Mouse (Mus musculus): ENCODE measurements around the gene B230219D22Rik.
A peak's percentile ranks its signal among the peaks of the same experiment; 100 is the strongest.
"Not testable (repeated sequence)": the region's sequence is repeated elsewhere in the genome, so short reads cannot be mapped to it uniquely, and the experiment has no call there.

Gene B230219D22Rik

DNA sequence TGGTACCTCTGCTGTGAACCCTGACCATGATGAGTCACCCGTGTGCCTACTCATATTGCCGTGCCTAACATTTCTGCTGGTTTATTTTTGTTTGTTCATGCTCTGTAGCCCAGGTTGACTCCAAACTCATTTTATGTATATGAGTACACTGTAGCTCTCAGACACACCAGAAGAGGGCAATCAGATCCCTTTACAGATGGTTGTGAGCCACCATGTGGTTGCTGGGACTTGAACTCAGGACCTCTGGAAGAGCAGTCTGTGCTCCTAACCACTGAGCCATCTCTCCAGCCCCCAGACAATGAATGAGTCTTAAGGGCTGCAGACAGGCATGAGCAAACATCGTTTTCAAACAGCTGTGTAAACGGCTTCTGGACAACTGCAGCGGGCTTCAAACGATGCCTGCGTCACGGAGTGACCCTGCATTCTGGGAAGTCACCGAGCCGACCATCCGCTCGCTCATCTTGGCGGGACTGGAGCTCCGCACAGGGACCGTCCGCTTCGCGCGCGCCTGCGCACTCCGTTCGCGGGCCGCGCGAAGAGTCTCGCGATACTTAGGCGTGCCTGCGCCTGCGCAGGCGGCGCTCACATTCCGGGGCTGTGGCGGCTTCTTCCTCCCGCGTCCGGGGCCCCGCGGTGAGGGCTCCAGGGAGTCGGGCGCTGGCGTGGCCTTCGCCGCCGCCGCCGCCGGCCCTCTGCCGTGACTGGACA lies at the start of gene B230219D22Rik:
Gene B230219D22Rik, plus strand, starts transcription at position 590 of the 708 bp plus-strand sequence.
- peak; percentile 88 for DNase-seq (ENCODE audit: low read depth, low spot score)

DNA sequence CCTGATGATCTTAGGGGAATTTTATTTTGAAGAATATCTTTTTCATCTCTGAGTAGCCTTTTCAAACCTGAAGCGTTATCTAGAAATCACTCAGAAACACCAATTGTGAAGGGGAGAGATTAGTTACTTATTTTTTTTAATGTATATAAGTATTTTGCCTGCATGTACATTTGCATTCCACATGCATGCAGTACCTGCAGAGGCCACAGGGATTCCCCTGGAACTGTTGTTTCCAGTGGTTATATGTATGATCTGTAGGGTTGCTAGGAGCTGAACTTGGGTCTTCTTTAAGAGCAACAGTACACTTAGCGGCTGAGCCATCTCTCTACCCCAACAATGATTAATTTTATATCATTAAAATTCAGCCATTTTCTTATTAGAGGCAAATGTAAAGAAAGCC lies 48.4 kb upstream of the B230219D22Rik start:
- no peak for DNase-seq (ENCODE audit: low read depth, low spot score)

DNA sequence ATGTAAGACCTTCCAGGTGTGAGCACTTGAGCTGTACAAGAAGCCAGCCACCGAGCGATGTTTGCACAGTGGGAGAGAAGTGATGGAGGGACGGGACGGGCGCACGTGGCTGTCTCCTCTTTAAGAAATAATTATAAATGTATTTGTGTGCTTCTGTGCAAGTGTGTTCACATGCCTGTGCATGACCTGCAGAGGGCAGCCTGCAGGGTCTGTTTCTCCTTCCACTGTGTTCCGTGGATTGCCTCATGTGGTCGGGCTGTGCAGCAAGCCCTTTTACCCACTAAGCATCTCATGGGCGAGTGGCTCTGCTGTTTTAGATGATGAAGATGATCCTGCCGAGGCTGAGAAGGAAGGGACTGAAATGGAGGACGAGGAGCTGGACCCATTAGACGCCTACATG lies 42.8 kb upstream of the B230219D22Rik start:
- DNase-seq (ENCODE audit: low read depth, low spot score), result no peak

GRCm38 (mm10) chr13:55650980-55651379 lies 41.9 kb upstream of the B230219D22Rik start:
- no peak for DNase-seq (ENCODE audit: low read depth, low spot score)

DNA sequence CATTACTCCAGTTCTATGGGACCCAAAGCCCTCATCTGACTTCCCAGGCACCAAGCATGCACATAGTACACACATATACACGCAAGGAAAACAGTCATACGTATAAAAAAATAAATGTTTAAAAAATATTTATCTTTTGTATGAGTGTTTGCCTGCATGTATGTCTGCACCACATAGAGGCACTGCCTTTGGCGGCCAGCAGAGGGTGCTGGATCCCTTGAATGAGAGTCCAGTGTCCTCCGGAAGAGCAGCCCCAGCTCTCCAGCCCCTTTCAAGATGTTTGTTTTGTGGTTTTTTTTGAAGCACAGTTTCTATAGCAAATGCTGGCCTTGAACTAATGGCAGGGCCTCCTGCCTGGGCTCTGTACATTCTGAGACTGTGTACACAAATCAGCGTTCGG lies 24.4 kb upstream of the B230219D22Rik start:
- DNase-seq (ENCODE audit: low read depth, low spot score), result peak; percentile 16

DNA sequence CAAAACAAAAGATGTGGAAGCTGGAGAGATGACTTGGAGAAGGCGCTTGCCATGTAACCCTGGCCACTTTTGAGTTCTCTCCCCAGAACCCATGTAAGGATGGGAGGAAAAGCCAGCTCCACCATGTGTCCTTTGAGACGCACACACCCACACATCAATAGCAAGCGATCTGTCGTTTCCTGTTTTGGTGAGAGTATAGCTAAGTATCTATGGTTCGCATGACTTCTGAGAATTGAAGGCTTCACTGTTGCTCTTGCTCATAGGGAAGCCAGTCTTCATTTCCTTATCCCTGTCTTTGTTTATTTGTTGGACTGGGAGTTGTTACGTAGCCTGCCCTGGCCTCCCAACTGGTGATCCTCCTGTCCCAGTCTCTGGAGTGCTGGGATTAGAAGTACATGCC lies 20.2 kb upstream of the B230219D22Rik start:
- DNase-seq (ENCODE audit: low read depth, low spot score), result no peak

GRCm38 (mm10) chr13:55677364-55677763 lies 15.6 kb upstream of the B230219D22Rik start:
- no peak for DNase-seq (ENCODE audit: low read depth, low spot score)

DNA sequence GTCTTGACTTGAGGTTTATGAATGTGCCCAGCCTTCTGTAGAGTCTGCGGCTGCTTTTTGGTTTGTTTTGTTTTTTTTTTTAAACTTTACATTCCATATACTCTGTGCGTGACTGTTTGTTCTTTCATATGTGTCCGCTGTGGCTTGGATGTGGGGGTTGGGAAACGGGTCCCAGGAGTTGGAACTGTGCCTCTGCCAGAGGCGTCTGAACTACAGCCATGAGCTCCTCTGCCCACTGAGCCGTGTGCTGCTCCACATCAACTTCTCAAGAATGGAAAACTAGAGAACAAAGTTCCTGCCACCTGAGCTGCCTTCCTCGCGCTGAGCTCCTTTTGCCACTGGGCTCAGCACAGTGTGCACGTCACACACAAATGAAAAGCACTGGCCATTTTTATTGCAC lies 10.7 kb upstream of the B230219D22Rik start:
- no peak for DNase-seq (ENCODE audit: low read depth, low spot score)

- DNase-seq (ENCODE audit: low read depth, low spot score), result no peak
Observed at GRCm38 (mm10) chr13:55683581-55683980, 9.3 kb upstream of the B230219D22Rik start.

DNA sequence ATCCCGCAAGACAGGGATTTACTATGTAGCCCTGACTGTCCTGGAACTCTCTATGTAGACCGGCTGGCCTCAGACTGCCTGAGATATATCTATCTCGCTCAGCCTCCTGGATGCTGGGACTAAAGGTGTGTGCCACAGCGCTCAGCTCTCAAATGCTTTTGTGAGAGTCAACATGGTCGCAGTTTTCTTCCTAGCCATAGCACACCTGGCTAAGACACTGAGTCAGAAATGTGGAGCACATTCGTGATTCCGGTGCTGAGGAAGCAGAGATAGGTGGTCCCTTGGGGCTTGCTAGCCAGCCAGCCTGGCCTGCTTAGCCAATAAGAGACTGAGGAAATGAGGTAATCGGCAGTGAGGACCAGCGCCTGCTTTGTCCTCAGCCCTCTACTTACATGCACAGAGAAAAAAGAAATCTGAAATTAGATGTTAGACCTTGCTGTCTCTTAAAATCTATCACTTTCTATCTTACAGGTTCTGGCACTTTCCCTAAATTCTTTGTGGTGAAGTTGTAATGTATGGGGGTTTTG lies 6.8 kb upstream of the B230219D22Rik start:
- DNase-seq (ENCODE audit: low read depth, low spot score), result no peak

DNA sequence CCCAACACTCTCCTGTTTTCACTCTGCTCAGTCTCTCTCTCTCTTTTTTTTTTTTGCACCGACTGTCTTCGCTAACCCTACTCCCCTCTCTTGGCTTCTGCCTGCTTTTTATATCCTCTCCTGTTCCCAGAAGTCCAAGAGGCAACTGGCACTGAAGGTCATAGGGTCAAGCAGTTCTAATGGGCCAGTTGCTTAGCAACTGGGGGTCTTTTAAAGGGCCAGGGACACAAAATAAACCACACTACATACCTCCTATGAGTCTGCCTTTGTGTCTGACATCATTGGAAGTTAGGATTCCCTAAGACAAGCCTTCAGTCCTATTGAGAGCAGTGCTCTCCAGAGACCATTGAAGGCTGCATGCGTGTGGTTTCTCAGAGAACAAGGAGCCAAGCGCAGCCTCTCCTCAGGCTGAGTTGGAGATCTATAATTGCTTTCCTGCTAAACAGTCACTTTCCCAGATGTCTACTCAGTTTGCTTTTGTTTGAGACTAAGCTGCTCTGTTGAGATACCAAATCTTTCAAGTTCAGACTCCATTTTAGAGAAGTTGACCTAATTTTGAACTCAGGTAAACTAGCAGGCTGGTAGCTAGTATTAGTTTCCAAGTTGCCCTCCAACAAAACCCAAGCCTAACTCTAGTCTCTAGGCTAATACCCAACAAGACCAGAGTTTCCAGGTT lies 4.9 kb upstream of the B230219D22Rik start:
- DNase-seq (ENCODE audit: low read depth, low spot score), result no peak

GRCm38 (mm10) chr13:55693243-55693721 lies 358 bp downstream of the B230219D22Rik start:
- DNase-seq (ENCODE audit: low read depth, low spot score), result no peak

DNA sequence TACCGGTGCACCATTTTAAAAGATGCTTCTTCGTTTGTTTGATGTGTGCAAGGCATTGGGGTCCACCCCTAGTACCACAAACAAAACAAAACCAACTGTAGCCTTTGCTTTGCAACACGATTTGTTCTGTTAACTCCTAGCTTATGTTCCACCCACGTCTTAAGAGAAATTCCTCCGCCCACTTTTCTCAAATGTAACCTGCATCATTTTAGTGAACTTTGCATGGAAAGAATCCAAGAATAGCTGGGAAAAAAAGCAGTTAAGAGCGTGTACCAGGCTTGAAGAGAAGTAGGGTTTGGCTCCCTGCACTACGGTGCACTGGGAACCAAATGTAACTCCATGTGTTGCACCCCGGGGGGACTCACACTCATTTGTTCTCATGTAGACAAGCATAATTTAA lies 1.2 kb downstream of the B230219D22Rik start:
- no peak for DNase-seq (ENCODE audit: low read depth, low spot score)

DNA sequence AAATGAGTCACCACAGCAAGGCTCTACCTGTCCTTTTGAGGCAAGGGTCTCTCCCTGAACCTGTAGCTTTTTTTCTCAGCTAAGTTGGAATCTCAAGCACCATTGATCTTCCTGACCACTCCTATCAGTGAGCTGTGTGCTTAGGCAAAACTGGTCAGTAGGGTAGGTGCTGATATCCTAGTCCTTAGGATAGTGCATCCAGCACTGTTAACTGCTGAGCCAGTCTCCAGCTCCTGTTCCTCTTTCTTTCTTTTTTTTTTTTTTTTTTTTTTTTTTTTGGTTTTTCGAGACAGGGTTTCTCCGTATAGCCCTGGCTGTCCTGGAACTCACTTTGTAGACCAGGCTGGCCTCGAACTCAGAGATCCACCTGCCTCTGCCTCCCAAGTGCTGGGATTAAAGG lies 3.1 kb downstream of the B230219D22Rik start:
- not testable (repeated sequence) for DNase-seq (ENCODE audit: low read depth, low spot score)

- DNase-seq (ENCODE audit: low read depth, low spot score), result no peak
Observed at GRCm38 (mm10) chr13:55704301-55704700, 11.4 kb downstream of the B230219D22Rik start.

DNA sequence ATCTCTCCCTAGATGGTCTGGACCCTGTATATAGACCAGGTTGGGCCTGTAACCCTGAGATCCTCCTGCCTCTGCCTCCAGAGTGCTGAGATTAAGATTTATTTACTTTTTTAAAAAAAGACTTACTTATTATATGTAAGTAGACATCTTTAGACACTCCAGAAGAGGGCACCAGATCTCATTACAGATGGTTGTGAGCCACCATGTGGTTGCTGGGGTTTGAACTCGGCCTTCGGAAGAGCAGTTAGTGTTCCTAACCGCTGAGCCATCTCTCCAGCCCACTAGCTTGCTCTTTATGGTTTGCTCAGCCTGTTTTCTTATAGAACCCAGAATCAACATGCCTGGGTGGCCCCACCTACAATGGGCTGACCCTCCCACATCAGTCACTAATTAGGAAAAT lies 19.9 kb downstream of the B230219D22Rik start:
- DNase-seq (ENCODE audit: low read depth, low spot score), result no peak

DNA sequence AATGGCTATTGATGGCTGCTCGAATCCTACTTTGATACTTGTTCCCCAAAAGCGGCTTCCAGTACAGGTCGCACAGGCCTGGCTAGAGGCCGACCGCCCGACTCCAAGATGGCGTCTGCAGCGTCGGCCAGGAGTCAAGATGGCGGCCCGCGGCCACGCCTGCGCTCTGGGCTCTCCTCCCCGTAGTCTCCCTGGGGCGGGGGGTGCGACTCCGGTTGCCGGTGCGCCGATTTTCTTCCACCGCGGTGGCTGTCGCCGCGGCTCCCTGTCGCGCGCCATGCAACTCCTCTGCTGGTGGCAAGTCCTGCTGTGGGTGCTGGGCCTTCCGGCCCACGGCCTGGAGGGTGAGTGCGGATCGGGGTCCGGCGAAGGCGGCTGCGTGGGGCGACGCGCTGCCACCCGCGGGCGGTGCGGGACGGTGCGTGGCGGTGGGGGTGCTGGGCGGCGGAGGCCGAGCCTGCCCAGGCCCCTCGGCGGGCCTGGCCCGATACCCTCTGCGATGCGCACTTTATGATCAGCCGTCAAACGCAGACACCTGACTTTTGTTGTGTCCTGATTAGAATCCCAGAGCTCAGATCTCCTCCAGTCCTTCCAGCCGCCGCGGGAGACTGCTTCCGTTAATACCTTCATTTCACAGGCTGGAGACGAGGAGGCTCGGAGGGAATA lies 21.7 kb downstream of the B230219D22Rik start, which contains the start of gene Txndc15:
Gene Txndc15, plus strand, starts transcription at position 150 of the 666 bp plus-strand sequence.
- peak; percentile 79 for DNase-seq (ENCODE audit: low read depth, low spot score)

- no peak for DNase-seq (ENCODE audit: low read depth, low spot score)
Observed at GRCm38 (mm10) chr13:55715167-55715512, 22.2 kb downstream of the B230219D22Rik start.

DNA sequence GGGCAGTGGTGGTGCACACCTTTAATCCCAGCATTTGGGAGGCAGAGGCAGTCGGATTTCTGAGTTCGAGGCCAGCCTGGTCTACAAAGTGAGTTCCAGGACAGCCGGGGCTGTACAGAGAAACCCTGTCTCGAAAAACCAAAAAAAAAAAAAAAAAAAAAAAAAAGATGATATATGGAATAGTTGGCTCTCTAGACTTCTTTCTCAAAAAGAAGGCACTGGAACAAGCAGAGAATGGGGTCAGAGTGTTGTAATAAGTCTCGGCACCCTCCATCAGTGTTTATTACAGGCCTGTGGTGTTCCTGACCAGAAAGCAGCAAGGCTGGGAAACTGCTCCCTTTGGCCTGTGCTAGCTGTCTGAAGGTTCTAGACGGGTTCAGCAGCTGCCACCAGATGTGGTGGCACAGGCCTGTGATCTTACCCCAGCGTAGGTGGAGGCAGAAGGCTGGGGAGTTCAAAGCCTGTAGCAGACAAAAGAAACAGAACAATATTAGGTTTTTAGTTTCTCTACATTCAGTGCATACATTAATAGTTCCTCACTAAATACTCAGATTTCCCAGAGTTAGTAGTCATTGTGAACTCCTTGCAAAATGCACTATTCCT lies 23.1 kb downstream of the B230219D22Rik start:
- no peak for DNase-seq (ENCODE audit: low read depth, low spot score)

GRCm38 (mm10) chr13:55721516-55721915 lies 28.6 kb downstream of the B230219D22Rik start:
- no peak for DNase-seq (ENCODE audit: low read depth, low spot score)

- no peak for DNase-seq (ENCODE audit: low read depth, low spot score)
Observed at GRCm38 (mm10) chr13:55721995-55722394, 29.1 kb downstream of the B230219D22Rik start.

DNA sequence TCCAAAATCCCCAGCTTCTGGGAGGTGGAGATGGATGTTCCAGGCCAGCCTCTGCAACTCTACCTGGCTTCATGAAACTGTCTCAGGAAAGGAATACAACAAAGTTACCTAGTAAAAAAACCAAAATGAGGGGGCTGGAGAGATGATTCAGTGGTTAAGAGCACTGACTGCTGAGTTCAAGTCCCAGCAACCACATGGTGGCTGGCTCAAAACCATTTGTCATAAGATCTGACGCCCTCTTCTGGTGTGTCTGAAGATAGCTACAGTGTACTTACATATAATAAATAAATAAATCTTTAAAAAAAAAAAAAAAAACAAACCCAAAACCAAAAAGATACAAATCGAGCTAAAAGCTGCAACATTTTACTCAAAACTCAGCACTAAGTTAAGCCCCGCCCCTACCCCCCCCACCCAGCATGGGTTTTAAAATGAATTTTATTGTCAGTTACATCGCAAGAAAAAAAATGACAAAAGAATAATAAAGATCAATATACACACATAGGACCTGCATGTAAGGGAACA lies 33.7 kb downstream of the B230219D22Rik start:
- DNase-seq (ENCODE audit: low read depth, low spot score), result no peak
